Mouse (Mus musculus) embryonic facial prominence, embryonic 11.5 days (tissue): ENCODE measurements around the gene Zfp428. TPM values are rescaled to one million over a fixed set of nuclear protein-coding genes. Genes with fewer than 3 reads are reported as not detected.
A peak's percentile ranks its signal among the peaks of the same experiment; 100 is the strongest.

Source experiments
- ATAC-seq: fragments of 200-750 bp; cut with Nextera tagmentation; replicated peaks from 2 replicates; pipeline ENCODE4 v1.8.0; 2017; ENCODE audit warnings: low read depth; ENCODE audit not compliant: insufficient number of reproducible peaks, low FRiP score, low TSS enrichment
- DNase-seq: peaks from one replicate; pipeline ENCODE4 v3.0.0-alpha.2; 2015; ENCODE audit warnings: low spot score
- H3K27ac ChIP-seq: fragments of 300-500 bp; sonication (generic); replicated peaks from 2 replicates; pipeline ENCODE4 v1.5.1; 2014; ENCODE audit warnings: mild to moderate bottlenecking, low read depth, low read length, control low read depth
- H3K27me3 ChIP-seq: fragments of 300-500 bp; sonication (generic); 2 replicates; pipeline ENCODE4 v1.6.1; 2014; ENCODE audit warnings: mild to moderate bottlenecking, low read length, moderate library complexity, mixed read lengths; ENCODE audit not compliant: control insufficient read depth, insufficient read depth
- H3K36me3 ChIP-seq: fragments of 300-500 bp; sonication (generic); replicated peaks from 2 replicates; pipeline ENCODE4 v1.6.1; 2014; ENCODE audit warnings: low read depth, mild to moderate bottlenecking, low read length, moderate library complexity, mixed read lengths; ENCODE audit not compliant: control insufficient read depth, insufficient read depth
- H3K4me1 ChIP-seq: fragments of 300-500 bp; sonication (generic); 2 replicates; pipeline ENCODE4 v1.6.1; 2014; ENCODE audit warnings: low read length, mixed read lengths; ENCODE audit not compliant: control insufficient read depth, insufficient read depth
- H3K4me2 ChIP-seq: fragments of 300-500 bp; sonication (generic); 2 replicates; pipeline ENCODE4 v1.6.1; 2014; ENCODE audit warnings: low read depth, mild to moderate bottlenecking, control low read depth, low read length, moderate library complexity
- H3K4me3 ChIP-seq: fragments of 300-500 bp; sonication (generic); 2 replicates; pipeline ENCODE4 v1.5.1; 2014; ENCODE audit warnings: low read depth, low read length, control low read depth
- H3K9ac ChIP-seq: fragments of 300-500 bp; sonication (generic); replicated peaks from 2 replicates; pipeline ENCODE4 v1.6.1; 2014; ENCODE audit warnings: mild to moderate bottlenecking, control low read depth, low read length
- H3K9me3 ChIP-seq: fragments of 300-500 bp; sonication (generic); replicated peaks from 2 replicates; pipeline ENCODE4 v1.6.1; 2016; ENCODE audit warnings: mild to moderate bottlenecking, low read length, inconsistent platforms, mixed read lengths; ENCODE audit not compliant: control insufficient read depth
- WGBS: fragments of 180-500 bp; shearing (Covaris S2); extraction: QIAGEN DNeasy Blood & Tissue Kit; methylation state at CpG from one replicate; pipeline ENCODE4 v1.1.7; 2014; 5-methylcytosine and 5-hydroxymethylcytosine counted together
- polyA plus RNA-seq: library from polyadenylated mRNA; unstranded; fragments of >200 nt; fragmentation: Nextera tagmentation; extraction: Ambion mirVana; gene quantifications from 2 replicates; pipeline ENCODE4 v1.2.1, GENCODE M21; 2014

Gene Zfp428
- polyA plus RNA-seq, 1 experiment from 2014 or later, result 52.5 TPM

DNA sequence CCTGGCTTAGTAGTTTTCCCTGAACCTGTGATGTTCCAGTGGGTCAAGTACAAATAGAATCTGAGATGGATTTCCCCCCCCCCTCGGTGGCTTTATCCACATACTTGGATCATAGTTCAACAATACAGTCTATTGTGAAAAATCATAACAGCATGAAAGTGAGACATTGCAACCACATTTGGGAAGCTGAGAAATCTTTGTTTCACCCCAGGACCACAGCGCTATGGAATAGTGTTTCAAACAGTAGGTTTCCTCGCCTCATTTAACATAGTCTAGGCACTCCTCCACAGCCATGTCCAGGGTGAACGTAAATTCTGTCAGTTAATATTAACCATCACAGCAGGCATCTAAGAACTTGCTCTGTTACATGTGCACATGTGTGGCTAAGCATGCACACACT, 30.3 kb downstream of the Zfp428 start:
- H3K27me3 ChIP-seq, result peaks cover 6% of the 10 kb centered on the region
- no peak overlapping the region for H3K9ac ChIP-seq
- H3K27ac ChIP-seq, result no peak overlapping the region
- H3K4me2 ChIP-seq, result no peak overlapping the region
- 84% methylated on average over 4 of the region's 4 CpGs for WGBS
- H3K4me3 ChIP-seq, result no peak overlapping the region
- DNase-seq, result no peak
- H3K36me3 ChIP-seq, result peaks cover 3% of the 10 kb centered on the region
- peaks cover 3% of the 10 kb centered on the region; the same call in 1 of the 2 replicates for H3K4me1 ChIP-seq
- H3K9me3 ChIP-seq, result no peaks in the 10 kb centered on the region
- ATAC-seq, result no peak

DNA sequence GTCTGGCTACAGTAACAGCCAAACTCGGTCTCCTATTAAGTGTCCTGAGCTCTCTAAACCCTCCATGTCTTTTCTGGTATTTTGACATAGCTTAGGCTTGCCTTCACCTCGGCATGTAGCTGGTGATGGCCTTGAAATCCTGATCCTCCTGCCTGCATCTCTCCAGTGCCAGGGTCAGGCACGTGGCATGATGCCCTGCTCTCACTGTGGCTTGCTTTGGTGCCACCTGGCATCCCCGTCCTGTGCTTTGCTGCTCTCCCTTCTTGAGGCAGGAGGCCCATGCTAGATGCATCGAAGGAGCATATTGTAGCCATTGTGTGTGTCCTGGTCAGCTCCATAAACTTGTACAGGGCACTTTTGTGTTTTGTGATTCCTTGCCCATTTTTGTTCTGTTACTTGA, 30.8 kb downstream of the Zfp428 start:
- H3K9me3 ChIP-seq, result no peaks in the 10 kb centered on the region
- no peak overlapping the region for H3K27ac ChIP-seq
- 80% methylated on average over 5 of the region's 5 CpGs for WGBS
- no peak overlapping the region for H3K4me2 ChIP-seq
- H3K4me1 ChIP-seq, result peaks cover 3% of the 10 kb centered on the region; the same call in 1 of the 2 replicates
- DNase-seq (no peak), ATAC-seq (no peak)
- no peak overlapping the region for H3K9ac ChIP-seq
- no peak overlapping the region for H3K4me3 ChIP-seq
- H3K27me3 ChIP-seq, result peaks cover 6% of the 10 kb centered on the region
- H3K36me3 ChIP-seq, result peaks cover 3% of the 10 kb centered on the region

DNA sequence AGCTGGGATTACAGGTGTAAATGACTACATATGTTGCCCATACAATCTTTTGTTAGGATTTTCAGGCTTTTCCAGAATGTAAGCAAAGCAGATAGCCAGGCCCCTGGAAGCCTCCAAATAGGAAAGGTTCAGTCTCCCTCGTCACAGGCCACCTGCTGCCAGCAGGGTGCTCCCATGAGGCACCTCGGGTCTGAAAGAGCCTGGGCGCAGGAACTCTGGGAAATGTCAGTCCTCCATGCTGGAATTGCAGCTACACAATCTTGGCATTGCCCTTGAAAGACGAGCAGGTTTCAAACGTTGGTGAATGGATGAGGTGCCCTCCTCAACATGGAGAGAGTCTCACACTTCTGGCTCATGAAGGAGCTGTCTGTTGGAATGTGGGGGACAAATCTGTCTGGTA, 31.3 kb downstream of the Zfp428 start:
- Histone ChIP-seq H3K9ac (no peak overlapping the region), H3K4me3 (no peak overlapping the region), H3K36me3 (peaks cover 3% of the 10 kb centered on the region), H3K4me1 (peaks cover 3% of the 10 kb centered on the region; the same call in 1 of the 2 replicates), H3K27me3 (peaks cover 5% of the 10 kb centered on the region), H3K4me2 (no peak overlapping the region), H3K27ac (no peak overlapping the region), H3K9me3 (no peaks in the 10 kb centered on the region)
- DNase-seq (no peak), ATAC-seq (no peak)
- WGBS, result 48% methylated on average over 5 of the region's 5 CpGs

DNA sequence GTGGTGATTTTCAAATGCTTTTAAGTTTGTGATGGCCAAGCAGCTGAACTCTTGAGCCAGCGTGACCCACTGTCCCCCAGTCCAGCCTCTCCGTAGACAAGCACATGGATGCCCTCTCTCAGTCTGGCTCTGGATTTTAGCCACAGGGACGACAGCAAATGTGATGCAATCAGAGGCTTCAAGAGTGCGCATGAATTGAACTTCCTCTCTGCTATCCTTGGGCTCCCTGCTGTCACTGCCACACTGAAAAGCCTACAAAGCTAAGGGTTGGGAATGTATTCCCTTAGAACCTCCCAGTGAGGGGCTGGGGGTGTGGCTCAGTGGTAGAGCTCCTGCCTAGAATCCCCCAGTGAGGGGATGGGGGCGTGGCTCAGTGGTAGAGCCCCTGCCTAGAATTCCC, 31.9 kb downstream of the Zfp428 start:
- ATAC-seq (no peak), DNase-seq (no peak)
- Histone ChIP-seq H3K27me3 (no peaks in the 10 kb centered on the region; the same call in 1 of the 2 replicates), H3K27ac (no peak overlapping the region), H3K4me3 (no peak overlapping the region), H3K4me2 (no peak overlapping the region; the same call in 1 of the 2 replicates), H3K36me3 (no peaks in the 10 kb centered on the region; the same call in 1 of the 2 replicates), H3K9me3 (no peaks in the 10 kb centered on the region), H3K4me1 (peaks cover 3% of the 10 kb centered on the region; the same call in 1 of the 2 replicates), H3K9ac (no peak overlapping the region)
- WGBS, result 74% methylated on average over 5 of the region's 5 CpGs

DNA sequence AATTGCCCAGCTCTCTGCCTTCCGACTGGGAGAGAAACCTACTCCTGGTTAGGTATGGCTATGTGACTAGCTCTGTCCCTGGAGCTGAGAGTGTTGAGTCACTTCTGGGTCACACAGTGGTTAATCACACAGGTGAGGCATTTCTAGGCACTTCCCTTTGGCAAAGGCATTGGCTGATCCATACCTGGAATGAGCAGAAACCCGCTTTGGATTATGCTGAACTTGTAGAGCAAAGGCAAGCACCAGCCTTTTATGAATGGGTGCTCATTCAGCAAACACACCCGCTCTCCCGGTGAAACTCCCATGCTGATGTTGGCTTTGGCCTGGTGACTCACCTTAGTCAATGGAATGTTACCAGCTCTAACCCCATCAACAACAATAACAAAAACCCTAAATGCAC, 32.9 kb downstream of the Zfp428 start:
- Histone ChIP-seq H3K4me1 (no peaks in the 10 kb centered on the region), H3K36me3 (no peaks in the 10 kb centered on the region), H3K27me3 (no peaks in the 10 kb centered on the region), H3K4me2 (no peak overlapping the region), H3K9me3 (no peaks in the 10 kb centered on the region), H3K27ac (no peak overlapping the region), H3K4me3 (no peak overlapping the region), H3K9ac (no peak overlapping the region)
- ATAC-seq, result no peak
- WGBS, result 91% methylated on average over 4 of the region's 4 CpGs
- DNase-seq, result no peak

DNA sequence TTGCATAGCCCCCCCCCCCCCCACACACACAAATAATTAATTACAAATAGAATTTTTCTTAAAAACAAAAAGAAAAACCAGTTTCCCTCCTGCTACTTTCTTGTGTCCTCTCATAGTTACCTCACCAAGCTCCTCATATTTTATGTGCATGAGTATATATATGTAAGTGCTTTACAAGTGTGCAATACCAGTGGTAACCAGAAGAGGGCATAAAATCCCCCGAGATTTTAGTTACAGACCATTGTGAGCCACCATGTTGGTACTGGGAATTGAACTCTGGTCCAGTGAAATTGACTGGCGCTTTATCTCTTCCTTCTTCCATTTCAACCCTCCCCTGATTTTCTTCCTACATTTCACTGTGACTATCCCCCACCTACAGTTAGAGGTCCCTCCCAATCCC, 37.7 kb downstream of the Zfp428 start:
- H3K4me1 ChIP-seq, result peaks cover 3% of the 10 kb centered on the region
- 90% methylated on average over 2 of the region's 2 CpGs for WGBS
- no peaks in the 10 kb centered on the region for H3K27me3 ChIP-seq
- no peak overlapping the region for H3K27ac ChIP-seq
- no peaks in the 10 kb centered on the region for H3K36me3 ChIP-seq
- DNase-seq (no peak), ATAC-seq (no peak)
- H3K9me3 ChIP-seq, result no peaks in the 10 kb centered on the region
- H3K4me2 ChIP-seq, result no peak overlapping the region
- no peak overlapping the region for H3K4me3 ChIP-seq
- H3K9ac ChIP-seq, result no peak overlapping the region

DNA sequence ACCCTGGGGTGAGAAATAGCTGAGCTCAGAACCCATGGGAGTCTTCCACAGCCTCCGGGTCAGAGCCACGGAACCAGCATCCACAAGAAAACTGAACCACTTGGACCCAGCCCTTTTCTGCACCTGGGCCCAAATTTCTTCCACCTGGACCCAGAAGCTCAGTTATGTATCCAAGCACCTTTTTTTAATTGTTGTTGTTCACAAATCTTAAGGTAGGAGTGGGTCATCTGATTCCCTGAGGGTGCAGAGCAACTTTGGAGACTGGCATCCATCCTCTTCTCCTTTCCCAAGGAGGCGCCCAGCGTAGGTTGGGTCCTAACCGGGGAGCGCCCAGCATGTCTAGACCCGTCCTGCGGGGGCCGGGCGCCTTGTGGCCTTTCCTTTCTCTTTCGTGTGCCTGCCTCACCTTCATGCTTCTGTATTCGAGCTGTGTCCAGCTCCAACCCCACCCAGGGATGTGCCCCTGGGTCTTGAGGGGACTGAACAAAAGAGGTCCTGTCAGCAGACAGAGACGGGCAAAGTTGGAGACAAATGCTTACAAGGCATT, 39.3 kb downstream of the Zfp428 start, which contains the start of the genes Pinlyp and Xrcc1:
TSS of gene Pinlyp (minus strand) at position 51 of the 547 bp plus-strand sequence.
TSS of gene Xrcc1 (plus strand) at position 222 of the 547 bp plus-strand sequence.
- Histone ChIP-seq H3K4me2 (peak within 1 kb of the TSS; percentile 65), H3K27me3 (no peaks in the 10 kb centered on the region), H3K27ac (peak within 1 kb of the TSS; percentile 7; the same call in 1 of the 2 replicates), H3K4me1 (peaks cover 3% of the 10 kb centered on the region), H3K4me3 (peak within 1 kb of the TSS; percentile 85), H3K36me3 (no peaks in the 10 kb centered on the region; the same call in 1 of the 2 replicates), H3K9me3 (no peaks in the 10 kb centered on the region), H3K9ac (peak within 1 kb of the TSS; percentile 83)
- WGBS, result 37% methylated on average over 13 of the region's 13 CpGs
- 0 out of 2 replicates have a peak, but pooled peaks have one; percentile 1 for ATAC-seq
- DNase-seq, result no peak

DNA sequence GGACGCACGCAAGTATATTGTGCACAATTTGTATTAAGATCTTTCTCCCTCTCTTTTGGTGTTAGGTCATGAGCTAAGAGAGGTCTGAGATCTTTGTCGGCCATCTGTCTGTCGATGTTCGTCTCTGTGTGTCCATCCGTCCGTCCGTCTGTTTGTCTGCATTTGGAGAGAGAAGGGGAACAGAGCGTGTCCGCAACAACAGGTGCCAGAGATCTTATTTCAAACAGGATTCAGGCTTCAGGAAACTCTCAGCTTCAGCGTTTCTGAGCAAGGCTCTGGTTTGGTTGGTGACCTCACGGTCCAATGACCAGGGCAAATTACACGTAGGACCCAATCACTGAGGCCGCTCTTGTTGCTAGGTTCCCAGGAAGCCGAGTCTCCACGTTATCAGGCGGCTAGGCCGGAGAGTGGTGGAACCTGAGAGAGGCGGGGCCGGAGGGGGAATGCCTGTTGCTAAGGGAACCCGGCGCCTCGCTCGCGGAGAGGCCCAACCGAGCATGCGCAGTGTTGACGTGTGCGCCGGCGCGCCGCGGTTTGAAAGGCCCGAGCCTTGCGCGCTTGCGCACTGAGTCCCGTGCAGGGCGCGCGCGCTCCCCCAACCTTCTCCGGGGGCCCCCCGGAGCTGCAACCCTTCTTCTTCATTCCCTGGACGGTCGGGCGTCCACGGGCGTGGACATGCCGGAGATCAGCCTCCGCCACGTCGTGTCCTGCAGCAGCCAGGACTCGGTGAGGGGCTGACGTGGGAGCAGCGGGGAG, 40.0 kb downstream of the Zfp428 start:
- Histone ChIP-seq H3K4me1 (peaks cover 3% of the 10 kb centered on the region), H3K27me3 (no peaks in the 10 kb centered on the region), H3K27ac (peak overlapping the region; percentile 7; the same call in 1 of the 2 replicates), H3K36me3 (no peaks in the 10 kb centered on the region; the same call in 1 of the 2 replicates), H3K9me3 (no peaks in the 10 kb centered on the region), H3K4me2 (peak overlapping the region; percentile 65), H3K4me3 (peak overlapping the region; percentile 85), H3K9ac (peak overlapping the region; percentile 83)
- DNase-seq, result peak; percentile 100
- WGBS, result under 1% methylated on average over 55 of the region's 57 CpGs
- ATAC-seq, result peak; percentile 98
